Mouse (Mus musculus) T-helper 2 cell (primary cell): ENCODE measurements around the gene Dnajc5g.

Experiments
- in situ Hi-C: fragments of 300-600 bp; cut with MboI, MseI; formaldehyde crosslinking; loops from one replicate; pipeline ENCODE4 v1.15.1; 2025; ENCODE audit warnings: high pct_unique_total_duplicates

The Dnajc5g gene

GRCm38 (mm10) chr5:31105814-31106335, at the start of gene Dnajc5g:
Gene Dnajc5g (plus strand): TSS chr5:31106285.
- in situ Hi-C loops = no loop called here

GRCm38 (mm10) chr5:31069810-31070209, 36.3 kb upstream of the Dnajc5g start:
- in situ Hi-C loops = no loop called here

- in situ Hi-C loops = no loop called here
Observed at GRCm38 (mm10) chr5:31071059-31071458, 35.0 kb upstream of the Dnajc5g start.

GRCm38 (mm10) chr5:31071821-31072220, 34.3 kb upstream of the Dnajc5g start:
- in situ Hi-C loops = no loop called here

GRCm38 (mm10) chr5:31073176-31073575, 32.9 kb upstream of the Dnajc5g start:
- in situ Hi-C loops = no loop called here

- in situ Hi-C loops = no loop called here
Observed at GRCm38 (mm10) chr5:31076346-31076745, 29.7 kb upstream of the Dnajc5g start.

- in situ Hi-C loops = no loop called here
Observed at GRCm38 (mm10) chr5:31080059-31080794, 25.9 kb upstream of the Dnajc5g start.

- in situ Hi-C loops = no loop called here
Observed at GRCm38 (mm10) chr5:31080795-31081164, 25.3 kb upstream of the Dnajc5g start.

GRCm38 (mm10) chr5:31081386-31081785, 24.7 kb upstream of the Dnajc5g start:
- in situ Hi-C loops = no loop called here

- in situ Hi-C loops = no loop called here
Observed at GRCm38 (mm10) chr5:31082355-31082754, 23.7 kb upstream of the Dnajc5g start.

GRCm38 (mm10) chr5:31082935-31083625, 23.0 kb upstream of the Dnajc5g start:
- in situ Hi-C loops = no loop called here

GRCm38 (mm10) chr5:31083949-31084348, 22.1 kb upstream of the Dnajc5g start:
- in situ Hi-C loops = no loop called here

- in situ Hi-C loops = loop anchor here (5.0 kb wide), 1 partner anchor 61 kb away; no protein-coding TSS in a partner anchor
Observed at GRCm38 (mm10) chr5:31086606-31087005, 19.5 kb upstream of the Dnajc5g start.

- in situ Hi-C loops = loop anchor here (5.0 kb wide), 1 partner anchor 60 kb away; no protein-coding TSS in a partner anchor
Observed at GRCm38 (mm10) chr5:31087131-31087530, 19.0 kb upstream of the Dnajc5g start.

GRCm38 (mm10) chr5:31092231-31092975, 13.7 kb upstream of the Dnajc5g start:
- in situ Hi-C loops = no loop called here

GRCm38 (mm10) chr5:31093151-31094041, 12.7 kb upstream of the Dnajc5g start:
- in situ Hi-C loops = no loop called here

- in situ Hi-C loops = no loop called here
Observed at GRCm38 (mm10) chr5:31094100-31094798, 11.8 kb upstream of the Dnajc5g start.

- in situ Hi-C loops = no loop called here
Observed at GRCm38 (mm10) chr5:31094799-31095691, 11.0 kb upstream of the Dnajc5g start.

GRCm38 (mm10) chr5:31095711-31096480, 10.2 kb upstream of the Dnajc5g start:
- in situ Hi-C loops = no loop called here
